Mouse (Mus musculus) testis, adult 2 months (tissue): ENCODE results near the gene Alad. TPM values are rescaled to one million over a fixed set of nuclear protein-coding genes. Genes with fewer than 3 reads are reported as not detected.

Experiments used
- H3K27ac ChIP-seq: fragments of 200-500 bp; 2 replicates; pipeline ENCODE4 v1.5.1; 2012; ENCODE audit warnings: low read depth, low read length; ENCODE audit not compliant: control insufficient read depth, insufficient read depth
- H3K27me3 ChIP-seq: fragments of 200-500 bp; 2 replicates; pipeline ENCODE4 v1.6.1; 2012; ENCODE audit warnings: mild to moderate bottlenecking, low read length, moderate library complexity; ENCODE audit not compliant: control insufficient read depth, insufficient read depth
- H3K36me3 ChIP-seq: fragments of 200-500 bp; 2 replicates; pipeline ENCODE4 v1.6.1; 2012; ENCODE audit warnings: mild to moderate bottlenecking, low read length; ENCODE audit not compliant: control insufficient read depth, insufficient read depth
- H3K4me1 ChIP-seq: fragments of 200-500 bp; 2 replicates; pipeline ENCODE4 v1.6.1; 2012; ENCODE audit warnings: low read length; ENCODE audit not compliant: control insufficient read depth, insufficient read depth
- H3K4me3 ChIP-seq: fragments of 200-500 bp; 2 replicates; pipeline ENCODE4 v1.5.1; 2012; ENCODE audit warnings: low read depth, mild to moderate bottlenecking, low read length, moderate library complexity, mixed read lengths; ENCODE audit not compliant: control insufficient read depth
- CTCF ChIP-seq: fragments of 200-500 bp; IDR thresholded peaks from 2 replicates; pipeline ENCODE4 v1.5.1; 2012; ENCODE audit warnings: low read depth, mild to moderate bottlenecking, inconsistent platforms, low read length, moderate library complexity; ENCODE audit not compliant: control insufficient read depth, insufficient read depth, insufficient replicate concordance
- POLR2A ChIP-seq: fragments of 200-500 bp; IDR thresholded peaks from 2 replicates; pipeline ENCODE4 v1.6.1; 2012; ENCODE audit warnings: low read depth, mild to moderate bottlenecking, inconsistent platforms, low read length, moderate library complexity; ENCODE audit not compliant: control insufficient read depth
- polyA plus RNA-seq: library from polyadenylated mRNA; depleted of rRNA; stranded (reverse); fragments of >200 nt; gene quantifications from 2 replicates; pipeline ENCODE4 v1.2.3, GENCODE M21; 2012

Gene Alad
- polyA plus RNA-seq, 1 experiment = 57.5 TPM

DNA sequence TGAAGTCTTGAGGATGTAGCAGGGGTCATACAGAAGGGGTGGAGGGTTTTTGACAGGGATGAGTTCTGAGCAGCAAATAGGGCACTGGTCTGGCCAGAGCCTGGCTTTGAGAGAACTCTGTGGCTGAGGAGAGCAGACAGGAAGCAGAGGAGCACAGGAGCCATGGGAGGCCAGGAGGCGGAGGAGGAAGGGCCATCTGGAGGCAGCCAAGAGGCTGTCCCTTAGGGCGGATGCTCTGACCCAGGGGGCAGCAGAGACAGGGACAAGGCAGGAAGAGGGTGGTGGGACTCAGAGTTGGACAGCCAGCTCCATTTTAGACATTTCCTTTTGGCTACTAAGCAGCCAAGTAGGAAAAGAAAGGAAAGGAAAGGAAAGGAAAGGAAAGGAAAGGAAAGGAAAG, 3.6 kb downstream of the Alad start:
- H3K27me3 ChIP-seq = no peaks in the 10 kb centered on the region
- no peaks in the 10 kb centered on the region; the same call in 1 of the 2 replicates for H3K36me3 ChIP-seq
- H3K4me3 ChIP-seq = no peak overlapping the region
- H3K4me1 ChIP-seq = peaks cover 6% of the 10 kb centered on the region
- H3K27ac ChIP-seq = peak overlapping the region; percentile 50; the same call in 1 of the 2 replicates
- TF ChIP-seq POLR2A = no peak
- TF ChIP-seq CTCF = no peak

DNA sequence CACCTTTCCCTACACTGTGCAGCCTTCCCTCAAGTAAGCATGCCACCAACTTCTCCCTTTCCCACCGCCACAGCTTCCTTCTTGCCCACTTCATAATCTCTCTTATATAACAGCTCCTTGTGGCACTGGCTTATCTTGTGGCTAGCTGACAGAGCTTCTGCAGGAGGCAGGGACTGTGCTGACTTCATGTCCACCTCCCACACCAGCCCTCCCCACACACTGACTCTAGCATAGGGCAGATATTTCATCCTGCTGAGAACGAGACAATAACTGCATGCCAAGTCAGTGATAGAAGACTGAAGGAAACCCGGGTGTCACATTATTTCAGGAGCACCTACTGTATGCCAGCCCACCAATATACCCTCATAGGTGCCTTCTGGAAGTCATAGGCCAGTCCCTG, 4.2 kb downstream of the Alad start:
- Histone ChIP-seq H3K27me3 (no peaks in the 10 kb centered on the region), H3K4me1 (peaks cover 6% of the 10 kb centered on the region), H3K36me3 (no peaks in the 10 kb centered on the region; the same call in 1 of the 2 replicates), H3K4me3 (no peak overlapping the region), H3K27ac (peak overlapping the region; percentile 89)
- TF ChIP-seq CTCF (no peak), POLR2A (peak; percentile 11; the same call in 1 of the 2 replicates)

DNA sequence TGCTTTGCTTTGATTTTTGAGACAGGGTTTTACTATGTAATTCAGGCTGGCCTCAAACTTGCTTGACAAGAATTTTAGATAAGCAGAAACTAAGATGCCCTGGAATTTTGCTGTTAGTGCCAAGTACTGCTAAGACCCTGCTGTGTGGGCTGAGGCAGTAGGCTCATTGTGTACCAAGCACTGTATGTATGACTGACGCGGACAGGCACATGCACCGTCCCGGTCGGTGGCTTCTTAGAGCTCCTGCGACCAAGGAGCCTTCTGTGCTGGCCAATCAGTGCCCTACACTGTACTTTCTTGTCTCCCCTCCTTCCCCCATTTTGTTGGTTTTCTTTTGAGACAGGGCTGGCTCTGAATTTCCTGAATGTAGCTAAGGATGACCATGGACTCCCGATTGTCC, 4.7 kb downstream of the Alad start:
- Histone ChIP-seq H3K36me3 (no peaks in the 10 kb centered on the region; the same call in 1 of the 2 replicates), H3K4me1 (peaks cover 6% of the 10 kb centered on the region), H3K27me3 (no peaks in the 10 kb centered on the region), H3K27ac (peak overlapping the region; percentile 89), H3K4me3 (no peak overlapping the region)
- no peak; the same call in 1 of the 2 replicates for TF ChIP-seq POLR2A
- no peak for TF ChIP-seq CTCF

DNA sequence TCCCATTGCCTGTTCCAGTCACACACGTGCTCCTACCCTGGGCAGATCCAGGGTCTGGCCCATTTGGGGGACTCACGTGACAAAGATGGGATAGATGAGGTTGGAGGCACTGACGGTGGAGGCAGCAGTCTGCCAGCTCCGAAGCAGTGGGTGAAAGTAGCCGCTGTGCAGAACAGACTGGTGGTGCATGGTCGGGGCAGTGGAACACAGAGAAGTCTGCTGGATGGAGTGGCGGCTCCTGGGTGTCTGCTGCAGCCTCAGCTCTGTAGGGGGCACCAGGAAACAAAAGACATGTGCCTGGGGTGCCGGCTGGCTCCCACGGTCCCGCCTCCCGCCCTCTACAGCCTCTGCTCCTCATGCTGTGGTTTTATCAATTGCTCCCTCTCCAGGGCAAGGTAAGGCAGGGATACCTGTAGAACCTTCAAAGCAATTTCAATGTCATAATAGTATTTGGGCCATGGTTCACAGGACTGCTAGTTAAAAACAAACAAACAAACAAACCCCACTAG, 5.7 kb downstream of the Alad start:
- Histone ChIP-seq H3K4me1 (peaks cover under 1% of the 10 kb centered on the region; the same call in 1 of the 2 replicates), H3K27ac (peak overlapping the region; percentile 33; the same call in 1 of the 2 replicates), H3K27me3 (no peaks in the 10 kb centered on the region), H3K4me3 (no peak overlapping the region), H3K36me3 (no peaks in the 10 kb centered on the region; the same call in 1 of the 2 replicates)
- no peak for TF ChIP-seq POLR2A
- TF ChIP-seq CTCF = no peak

GRCm38 (mm10) chr4:62509946-62510345, 9.8 kb downstream of the Alad start:
- no peak overlapping the region for H3K27ac ChIP-seq
- H3K4me1 ChIP-seq = no peaks in the 10 kb centered on the region
- H3K36me3 ChIP-seq = no peaks in the 10 kb centered on the region; the same call in 1 of the 2 replicates
- no peaks in the 10 kb centered on the region for H3K27me3 ChIP-seq
- TF ChIP-seq POLR2A (no peak), CTCF (no peak)
- H3K4me3 ChIP-seq = no peak overlapping the region

DNA sequence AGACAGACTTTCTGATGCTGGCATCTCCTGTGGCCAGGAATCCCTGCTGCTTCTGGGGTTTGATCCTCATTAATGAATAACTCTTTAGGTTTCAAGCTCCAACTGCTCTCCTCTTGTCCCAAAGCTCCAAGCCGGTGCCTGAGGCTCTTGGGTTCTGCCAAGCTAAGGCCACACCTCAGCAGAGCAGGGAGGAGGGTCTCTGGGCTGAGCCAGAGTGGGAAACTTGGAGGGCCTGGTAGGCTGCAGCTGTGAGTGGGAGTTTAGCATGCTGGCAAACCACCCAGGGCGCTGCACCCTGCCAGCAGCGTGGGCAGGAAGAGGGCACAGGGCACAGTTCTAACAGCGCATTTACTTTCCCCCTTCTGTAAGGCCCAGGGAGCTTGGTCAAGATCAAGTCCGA, 10.9 kb downstream of the Alad start:
- TF ChIP-seq POLR2A = no peak
- no peak for TF ChIP-seq CTCF
- Histone ChIP-seq H3K27me3 (no peaks in the 10 kb centered on the region), H3K27ac (no peak overlapping the region), H3K4me3 (no peak overlapping the region), H3K36me3 (no peaks in the 10 kb centered on the region; the same call in 1 of the 2 replicates), H3K4me1 (no peaks in the 10 kb centered on the region)

DNA sequence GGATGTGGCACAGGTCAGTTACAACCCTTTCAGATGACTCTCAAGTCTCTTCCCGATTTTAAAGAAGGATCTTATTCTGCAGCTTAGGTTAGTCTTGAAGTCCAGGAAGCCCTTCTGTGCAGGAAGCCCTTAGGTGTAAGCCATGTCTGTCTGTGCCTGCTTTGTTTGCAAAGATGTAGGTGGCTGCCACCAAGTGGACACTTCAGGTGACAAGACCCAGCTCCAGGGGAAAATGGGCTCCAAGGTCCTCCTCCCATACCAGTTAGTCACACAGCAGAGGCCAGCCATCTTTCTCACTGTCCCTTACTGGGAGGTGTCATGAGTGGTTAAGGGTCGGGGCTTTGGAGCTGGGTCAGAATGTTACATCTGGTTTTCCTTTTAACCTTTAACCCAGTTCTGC, 12.9 kb downstream of the Alad start:
- no peak overlapping the region for H3K27ac ChIP-seq
- no peak overlapping the region for H3K4me3 ChIP-seq
- TF ChIP-seq POLR2A (no peak), CTCF (no peak; the same call in 1 of the 2 replicates)
- H3K36me3 ChIP-seq = no peaks in the 10 kb centered on the region; the same call in 1 of the 2 replicates
- peaks cover 4% of the 10 kb centered on the region for H3K4me1 ChIP-seq
- no peaks in the 10 kb centered on the region for H3K27me3 ChIP-seq

- TF ChIP-seq CTCF (no peak), POLR2A (no peak)
- Histone ChIP-seq H3K27ac (no peak overlapping the region), H3K4me1 (peaks cover 8% of the 10 kb centered on the region), H3K36me3 (no peaks in the 10 kb centered on the region; the same call in 1 of the 2 replicates), H3K4me3 (no peak overlapping the region), H3K27me3 (no peaks in the 10 kb centered on the region)
Observed at GRCm38 (mm10) chr4:62505991-62506390, 13.7 kb downstream of the Alad start.
